Mouse (Mus musculus): ENCODE results near the gene Ank3.

The Ank3 gene

GRCm38 (mm10) chr10:69719421-69719820 lies 320.8 kb downstream of the Ank3 start:
- 65% methylated on average over 5 of the region's 5 CpGs for WGBS

- 32% methylated on average over 12 of the region's 12 CpGs for WGBS
Observed at GRCm38 (mm10) chr10:69719901-69720415, 321.4 kb downstream of the Ank3 start.

GRCm38 (mm10) chr10:69720452-69720851 lies 321.9 kb downstream of the Ank3 start:
- WGBS = 40% methylated on average over 10 of the region's 10 CpGs

GRCm38 (mm10) chr10:69720899-69721490 lies 322.4 kb downstream of the Ank3 start:
- 52% methylated on average over 6 of the region's 6 CpGs for WGBS

GRCm38 (mm10) chr10:69724159-69724558 lies 325.6 kb downstream of the Ank3 start:
- 47% methylated on average over 4 of the region's 4 CpGs for WGBS

GRCm38 (mm10) chr10:69725078-69725477 lies 326.5 kb downstream of the Ank3 start:
- WGBS = 63% methylated on average over 14 of the region's 14 CpGs

- 60% methylated on average over 2 of the region's 2 CpGs for WGBS
Observed at GRCm38 (mm10) chr10:69726265-69726664, 327.7 kb downstream of the Ank3 start.

- WGBS = 67% methylated on average over 7 of the region's 7 CpGs
Observed at GRCm38 (mm10) chr10:69726806-69727205, 328.2 kb downstream of the Ank3 start.

GRCm38 (mm10) chr10:69728876-69729275 lies 330.3 kb downstream of the Ank3 start:
- 49% methylated on average over 6 of the region's 6 CpGs for WGBS

GRCm38 (mm10) chr10:69730351-69730871 lies 331.8 kb downstream of the Ank3 start:
- WGBS = 28% methylated on average over 10 of the region's 10 CpGs

GRCm38 (mm10) chr10:69731341-69731740 lies 332.8 kb downstream of the Ank3 start:
- 42% methylated on average over 5 of the region's 5 CpGs for WGBS

GRCm38 (mm10) chr10:69731863-69732262 lies 333.3 kb downstream of the Ank3 start:
- 58% methylated on average over 1 of the region's 1 CpGs for WGBS

GRCm38 (mm10) chr10:69736241-69736640 lies 337.7 kb downstream of the Ank3 start:
- 52% methylated on average over 7 of the region's 7 CpGs for WGBS

- 46% methylated on average over 5 of the region's 5 CpGs for WGBS
Observed at GRCm38 (mm10) chr10:69738741-69739271, 340.2 kb downstream of the Ank3 start.

GRCm38 (mm10) chr10:69742528-69742927 lies 344.0 kb downstream of the Ank3 start:
- 36% methylated on average over 3 of the region's 3 CpGs for WGBS

GRCm38 (mm10) chr10:69744181-69744580 lies 345.6 kb downstream of the Ank3 start:
- 25% methylated on average over 8 of the region's 8 CpGs for WGBS

GRCm38 (mm10) chr10:69744871-69745270 lies 346.3 kb downstream of the Ank3 start:
- WGBS = 54% methylated on average over 5 of the region's 5 CpGs

GRCm38 (mm10) chr10:69746322-69746721 lies 347.7 kb downstream of the Ank3 start:
- WGBS = 25% methylated on average over 8 of the region's 8 CpGs

GRCm38 (mm10) chr10:69746730-69747129 lies 348.2 kb downstream of the Ank3 start:
- 26% methylated on average over 5 of the region's 5 CpGs for WGBS

- WGBS = 43% methylated on average over 7 of the region's 7 CpGs
Observed at GRCm38 (mm10) chr10:69751416-69751815, 352.8 kb downstream of the Ank3 start.

- 57% methylated on average over 11 of the region's 11 CpGs for whole genome bisulfite sequencing
Observed at GRCm38 (mm10) chr10:69753464-69753863, 354.9 kb downstream of the Ank3 start.

GRCm38 (mm10) chr10:69756956-69757672 lies 358.5 kb downstream of the Ank3 start:
- 20% methylated on average over 4 of the region's 4 CpGs for WGBS

- WGBS = 34% methylated on average over 7 of the region's 7 CpGs
Observed at GRCm38 (mm10) chr10:69762977-69763376, 364.4 kb downstream of the Ank3 start.

Data from cerebral cortex, adult 2 months (tissue).